Mouse (Mus musculus): ENCODE results near the gene Tmc8. TPM values are rescaled to one million over a fixed set of nuclear protein-coding genes. Genes with fewer than 3 reads are reported as not detected.

Gene Tmc8
- polyA plus RNA-seq (2012): 23.3 and 26.8 TPM in 2 replicates

GRCm38 (mm10) chr11:117781993-117782704 lies at the start of gene Tmc8, which contains the start of gene Tmc6:
Tmc8 (plus strand) TSS chr11:117782076.
Tmc6 (minus strand) TSS chr11:117782198.

DNA sequence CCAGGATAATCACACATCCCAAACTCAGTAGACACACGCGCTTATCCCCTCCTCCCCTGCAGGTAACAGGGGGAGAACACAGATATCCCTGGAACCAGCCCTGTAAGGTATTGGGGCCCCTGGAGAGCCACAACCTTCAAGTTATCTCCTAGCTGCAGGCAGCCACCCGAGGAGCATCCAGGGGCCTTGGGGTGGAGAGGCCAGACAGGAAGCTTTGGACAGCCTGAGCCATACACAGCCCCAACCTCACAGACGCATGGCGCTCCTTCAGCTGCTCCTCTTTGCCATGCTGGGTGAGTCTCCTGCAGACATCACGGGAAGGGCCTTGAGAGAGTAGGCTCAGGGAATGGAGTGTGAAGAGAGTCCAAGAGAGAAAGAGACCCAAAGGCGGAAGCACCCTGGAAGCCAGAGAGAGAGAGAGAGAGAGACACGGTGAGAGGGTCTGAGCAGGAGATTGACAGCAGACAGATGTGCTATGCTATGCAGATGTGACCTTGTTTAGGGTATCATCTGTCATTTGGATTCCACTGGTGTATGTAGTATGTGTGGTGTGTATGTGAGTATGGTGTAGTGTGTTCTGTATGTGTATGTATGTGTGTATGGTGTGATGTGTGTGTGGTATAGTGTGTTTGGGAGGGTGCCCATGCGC lies 15.8 kb downstream of the Tmc8 start, which contains the start of gene 6030468B19Rik:
Gene 6030468B19Rik (plus strand): TSS at position 150 of the 649 bp plus-strand sequence.

GRCm38 (mm10) chr11:117809407-117810311 lies 27.8 kb downstream of the Tmc8 start, which contains the start of the genes Gm20708 and Syngr2:
Gm20708 (plus strand) TSS chr11:117809668.
Syngr2 (plus strand) TSS chr11:117809668.

DNA sequence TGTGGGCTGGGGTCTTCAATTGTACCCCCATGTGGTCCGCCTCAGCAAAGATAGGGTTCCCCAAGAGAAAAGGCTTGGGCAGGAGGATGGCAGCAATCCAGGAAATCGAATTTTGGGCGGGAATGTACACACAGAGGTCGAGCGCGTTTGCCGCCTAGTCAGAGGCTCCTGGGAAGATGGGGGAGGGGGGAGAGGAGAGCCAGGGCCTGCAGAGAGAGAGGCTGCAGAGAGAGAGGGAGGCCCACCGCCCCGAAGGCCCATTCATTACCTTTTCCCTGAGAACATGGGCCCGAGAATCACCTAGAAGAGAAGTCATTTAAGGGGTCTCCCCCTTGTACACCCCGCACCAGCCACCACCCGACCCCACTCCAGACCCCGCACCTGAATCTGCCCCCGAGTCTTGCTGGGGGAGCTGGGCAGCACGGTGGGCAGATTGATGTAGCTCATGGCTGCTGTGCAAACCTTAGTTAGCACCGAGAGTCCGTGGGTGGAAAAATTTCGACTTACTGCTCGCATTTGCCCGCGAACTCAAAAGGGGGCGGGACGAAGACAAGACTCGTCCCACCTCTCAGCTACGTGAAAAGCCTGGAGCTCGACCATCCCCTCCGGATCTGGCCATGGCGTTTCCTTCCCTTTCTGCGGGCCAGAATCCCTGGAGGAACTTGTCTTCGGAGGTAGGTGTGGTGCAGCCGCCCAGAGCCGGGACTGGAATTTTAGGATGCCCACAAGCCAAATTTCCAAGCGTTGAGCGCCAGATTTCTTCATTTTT lies 43.6 kb downstream of the Tmc8 start, which contains the start of the genes Afmid and Tk1:
Gene Afmid (plus strand): TSS at position 592 of the 769 bp plus-strand sequence.
Gene Tk1 (minus strand): TSS at position 760 of the 769 bp plus-strand sequence.

Other genes with a start within 250 kb of the Tmc8 start
- 18.4 and 23.4 TPM in 2 replicates for gene Tnrc6c, start 127.8 kb upstream of the Tmc8 start, polyA plus RNA-seq (2012)
- 83.9 and 97.7 TPM in 2 replicates for gene Tmc6, start 122 bp downstream of the Tmc8 start, polyA plus RNA-seq (2012)
- 2.3 and 3.0 TPM in 2 replicates for gene 6030468B19Rik, start 15.6 kb downstream of the Tmc8 start, polyA plus RNA-seq (2012)
- 0.17 and 0.75 TPM in 2 replicates for gene Gm20708, start 27.6 kb downstream of the Tmc8 start, polyA plus RNA-seq (2012)
- gene Syngr2, start 27.6 kb downstream of the Tmc8 start, polyA plus RNA-seq (2012): 193 and 244 TPM in 2 replicates
- gene Afmid, start 43.8 kb downstream of the Tmc8 start, polyA plus RNA-seq (2012): 2.6 and 2.7 TPM in 2 replicates
- 61.3 and 76.1 TPM in 2 replicates for gene Tk1, start 44.0 kb downstream of the Tmc8 start, polyA plus RNA-seq (2012)
- gene Birc5, start 67.2 kb downstream of the Tmc8 start, polyA plus RNA-seq (2012): 85.9 and 113 TPM in 2 replicates
- not detected in 2 replicates for gene Tmem235, start 78.7 kb downstream of the Tmc8 start, polyA plus RNA-seq (2012)
- gene Tha1, start 91.4 kb downstream of the Tmc8 start, polyA plus RNA-seq (2012): 7.1 and 9.7 TPM in 2 replicates
- gene Socs3, start 188.0 kb downstream of the Tmc8 start, polyA plus RNA-seq (2012): 76.3 and 85.8 TPM in 2 replicates
- gene Pgs1, start 204.2 kb downstream of the Tmc8 start, polyA plus RNA-seq (2012): 46.0 and 50.7 TPM in 2 replicates

Data from megakaryocyte-erythroid progenitor cell, adult 5 weeks (primary cell).